Mouse (Mus musculus): ENCODE measurements around the gene Hmox1. TPM values are rescaled to one million over a fixed set of nuclear protein-coding genes. Genes with fewer than 3 reads are reported as not detected.

The Hmox1 gene
- polyA plus RNA-seq, 1 experiment from 2014 or later, result 28.3 TPM

DNA sequence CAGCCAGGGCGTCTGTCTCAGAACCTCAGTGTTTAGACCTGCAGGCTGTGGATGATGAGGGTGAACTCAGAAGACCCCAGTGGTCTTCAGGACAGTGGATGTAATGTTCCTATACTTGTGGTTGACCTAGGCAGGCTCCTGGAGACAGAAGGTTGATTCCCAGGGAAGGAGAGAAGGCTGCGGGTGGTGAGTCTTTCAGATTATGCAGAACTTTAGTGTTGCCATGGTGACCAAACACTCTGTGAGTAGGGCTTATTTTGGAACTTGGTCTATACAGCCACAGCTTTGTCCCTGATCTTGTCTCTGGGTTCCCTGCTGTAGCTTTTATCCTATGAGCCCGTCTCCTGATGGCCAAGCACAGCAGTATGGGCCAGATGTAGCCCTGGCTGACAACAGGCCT lies 44.1 kb downstream of the Hmox1 start:
- Histone ChIP-seq H3K9me3 (no peaks in the 10 kb centered on the region), H3K27me3 (ENCODE audit: insufficient read depth, poor library complexity, severe bottlenecking) (no peaks in the 10 kb centered on the region), H3K4me1 (peaks cover 20% of the 10 kb centered on the region), H3K36me3 (no peaks in the 10 kb centered on the region), H3K4me3 (no peak overlapping the region), H3K27ac (no peak overlapping the region)
- 84% methylated on average over 3 of the region's 3 CpGs for WGBS
- DNase-seq (ENCODE audit: low spot score), result no peak

Other genes with a start within 250 kb of the Hmox1 start
- 0.09 TPM in 1 of 2 replicates, not detected in the other for gene Isx, start 220.4 kb upstream of the Hmox1 start, polyA plus RNA-seq (2016; fragmentation: Nextera tagmentation; extraction: Ambion mirVana)
- gene Hmgxb4, start 100.3 kb upstream of the Hmox1 start, polyA plus RNA-seq (2016; fragmentation: Nextera tagmentation; extraction: Ambion mirVana), result 23.7 and 32.8 TPM in 2 replicates
- gene Tom1, start 59.9 kb upstream of the Hmox1 start, polyA plus RNA-seq (2016; fragmentation: Nextera tagmentation; extraction: Ambion mirVana), result 40.3 and 46.4 TPM in 2 replicates
- 161 and 195 TPM in 2 replicates for gene Mcm5, start 15.9 kb downstream of the Hmox1 start, polyA plus RNA-seq (2016; fragmentation: Nextera tagmentation; extraction: Ambion mirVana)
- gene Rasd2, start 120.3 kb downstream of the Hmox1 start, polyA plus RNA-seq (2016; fragmentation: Nextera tagmentation; extraction: Ambion mirVana), result 0.05 and 0.15 TPM in 2 replicates

Data from heart, embryonic 10.5 days (tissue).